Mouse (Mus musculus): ENCODE measurements around the gene Hepacam2. TPM values are rescaled to one million over a fixed set of nuclear protein-coding genes. Genes with fewer than 3 reads are reported as not detected.
"Not testable (repeated sequence)": the region's sequence is repeated elsewhere in the genome, so short reads cannot be mapped to it uniquely, and the experiment has no call there.

The Hepacam2 gene
- total RNA-seq, 2 experiments from 2014 or later: 0.22 TPM; not detected in 1

DNA sequence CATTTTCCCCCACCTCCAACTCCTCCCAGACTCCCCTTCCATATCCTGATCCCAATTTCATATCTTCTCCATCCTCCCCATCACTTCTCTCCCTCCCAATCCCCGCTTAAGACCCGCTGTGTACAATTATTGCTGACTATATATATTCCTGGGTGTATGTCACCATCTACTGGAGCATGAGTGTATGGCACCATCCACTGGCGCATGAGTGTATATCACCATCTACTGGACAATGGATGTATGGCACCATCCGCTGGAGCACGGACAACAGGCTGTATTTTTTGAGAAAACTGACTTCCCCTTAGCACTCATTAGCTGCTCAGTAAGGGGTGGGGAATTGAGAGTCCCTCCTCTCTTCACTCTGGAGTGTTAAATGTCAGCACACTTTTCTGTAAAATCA, 50.7 kb downstream of the Hepacam2 start:
- TF ChIP-seq CTCF (IDR thresholded peaks at IDR 0.05): peak; percentile 100; the same call in 1 of the 2 replicates
- no peak overlapping the region for H3K4me3 ChIP-seq
- peak; percentile 41 for DNase-seq
- H3K27ac ChIP-seq: no peak overlapping the region
- intact Hi-C loops (cut with DNase I): no loop called here

DNA sequence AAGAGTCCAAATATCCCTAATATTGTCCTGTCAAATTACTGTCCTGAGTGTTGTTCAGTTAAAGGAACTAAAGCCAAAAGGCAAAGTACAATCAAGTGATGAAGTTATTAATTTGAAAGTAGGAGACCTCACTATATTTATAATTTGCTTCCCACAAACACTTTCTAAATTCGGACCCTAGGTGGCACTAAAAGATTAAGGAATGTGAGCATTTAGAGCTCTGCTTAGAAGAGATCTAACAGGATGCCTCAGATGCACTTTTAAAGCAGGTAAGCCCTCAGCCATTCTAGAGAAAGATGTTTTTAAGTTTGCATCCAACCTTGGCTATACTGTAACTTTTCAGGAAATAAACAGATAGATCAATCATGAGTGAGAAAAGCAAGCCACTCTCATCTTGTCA, 54.2 kb downstream of the Hepacam2 start:
- no peak for DNase-seq
- Histone ChIP-seq H3K27ac (no peak overlapping the region), H3K4me3 (no peak overlapping the region)
- TF ChIP-seq CTCF (IDR thresholded peaks at IDR 0.05): no peak; the same call in 1 of the 2 replicates
- intact Hi-C loops (cut with DNase I): no loop called here

DNA sequence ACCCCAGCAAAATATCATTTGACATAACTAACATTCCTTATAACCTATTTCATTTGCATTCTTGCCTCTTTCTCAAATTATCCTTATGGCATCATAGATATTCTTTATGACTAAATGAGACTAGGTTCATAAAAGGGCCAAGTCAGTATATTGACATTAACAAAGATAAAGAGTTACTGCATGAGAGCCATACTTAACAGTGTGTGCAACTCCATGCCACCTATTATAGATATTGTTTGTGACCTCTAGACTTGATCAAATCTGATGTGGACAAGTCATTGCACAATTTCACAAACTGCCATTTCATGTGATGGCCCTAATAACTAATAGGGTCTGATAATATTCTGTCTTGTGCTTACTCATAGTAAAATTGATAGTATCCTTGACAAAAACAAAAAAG, 62.0 kb downstream of the Hepacam2 start:
- intact Hi-C loops (cut with DNase I): no loop called here
- no peak for DNase-seq
- no peak for TF ChIP-seq CTCF (IDR thresholded peaks at IDR 0.05)
- Histone ChIP-seq H3K4me3 (no peak overlapping the region), H3K27ac (no peak overlapping the region)

DNA sequence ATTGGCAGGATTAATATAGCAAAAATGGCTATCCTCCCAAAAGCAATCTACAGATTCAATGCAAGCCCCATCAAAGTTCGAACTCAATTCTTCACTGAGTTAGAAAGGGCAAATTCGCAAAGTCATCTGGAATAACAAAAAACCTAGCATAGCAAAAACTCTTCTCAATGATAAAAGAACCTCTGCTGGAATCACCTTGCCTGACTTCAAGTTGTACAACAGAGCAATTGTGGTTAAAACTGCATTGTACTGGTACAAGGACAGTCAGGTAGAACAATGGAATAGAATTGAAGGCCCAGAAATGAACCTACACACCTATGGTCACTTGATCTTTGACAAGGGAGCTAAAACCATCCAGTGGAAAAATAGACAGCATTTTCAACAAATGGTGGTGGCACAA, 67.1 kb downstream of the Hepacam2 start:
- DNase-seq; intact Hi-C loops (cut with DNase I); H3K4me3 ChIP-seq; H3K27ac ChIP-seq: not testable (repeated sequence)

DNA sequence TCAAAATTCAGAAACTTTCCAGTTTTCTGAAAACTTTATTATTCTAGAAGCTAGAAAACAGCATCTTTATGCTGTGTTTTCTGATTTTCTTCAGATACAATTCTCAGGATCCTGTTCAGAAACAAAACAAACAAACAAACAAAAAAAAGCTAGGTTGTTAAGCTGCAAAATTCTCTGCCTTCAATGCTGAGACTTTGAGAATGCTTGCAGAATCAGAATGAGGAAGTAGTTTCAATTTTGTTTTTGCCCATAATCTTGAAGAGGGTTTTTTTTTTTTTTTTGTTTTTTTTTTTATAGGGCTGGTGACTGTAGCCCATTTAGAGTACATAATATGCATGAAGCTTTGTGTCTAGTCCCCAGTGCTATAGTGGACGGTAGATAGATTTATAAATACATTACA, 71.1 kb downstream of the Hepacam2 start:
- intact Hi-C loops (cut with DNase I): loop anchor here (1.0 kb wide), 1 partner anchor 38 kb away; no protein-coding TSS in a partner anchor
- Histone ChIP-seq H3K27ac (no peak overlapping the region), H3K4me3 (no peak overlapping the region)
- TF ChIP-seq CTCF (IDR thresholded peaks at IDR 0.05): no peak
- DNase-seq: no peak

DNA sequence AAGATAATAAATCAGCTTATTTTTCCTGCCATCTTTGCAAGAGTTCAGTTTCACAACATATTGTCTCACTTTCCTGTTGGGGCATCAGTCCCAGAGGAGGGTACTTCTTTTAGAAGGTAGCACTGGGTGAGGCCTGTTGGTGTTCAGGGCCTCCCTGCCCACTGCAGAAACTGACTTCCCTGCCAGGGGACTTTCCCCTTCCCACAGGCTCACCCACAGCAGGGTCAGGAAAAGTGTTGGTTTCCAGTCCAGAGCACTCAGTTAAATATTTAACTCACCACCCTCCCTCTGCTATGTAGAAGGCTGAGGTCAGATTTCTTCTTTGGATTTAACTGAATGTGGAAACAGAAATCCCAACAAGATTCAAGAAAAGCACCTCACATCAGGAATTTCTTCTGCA, 72.8 kb downstream of the Hepacam2 start:
- intact Hi-C loops (cut with DNase I); DNase-seq; H3K4me3 ChIP-seq: not testable (repeated sequence)

DNA sequence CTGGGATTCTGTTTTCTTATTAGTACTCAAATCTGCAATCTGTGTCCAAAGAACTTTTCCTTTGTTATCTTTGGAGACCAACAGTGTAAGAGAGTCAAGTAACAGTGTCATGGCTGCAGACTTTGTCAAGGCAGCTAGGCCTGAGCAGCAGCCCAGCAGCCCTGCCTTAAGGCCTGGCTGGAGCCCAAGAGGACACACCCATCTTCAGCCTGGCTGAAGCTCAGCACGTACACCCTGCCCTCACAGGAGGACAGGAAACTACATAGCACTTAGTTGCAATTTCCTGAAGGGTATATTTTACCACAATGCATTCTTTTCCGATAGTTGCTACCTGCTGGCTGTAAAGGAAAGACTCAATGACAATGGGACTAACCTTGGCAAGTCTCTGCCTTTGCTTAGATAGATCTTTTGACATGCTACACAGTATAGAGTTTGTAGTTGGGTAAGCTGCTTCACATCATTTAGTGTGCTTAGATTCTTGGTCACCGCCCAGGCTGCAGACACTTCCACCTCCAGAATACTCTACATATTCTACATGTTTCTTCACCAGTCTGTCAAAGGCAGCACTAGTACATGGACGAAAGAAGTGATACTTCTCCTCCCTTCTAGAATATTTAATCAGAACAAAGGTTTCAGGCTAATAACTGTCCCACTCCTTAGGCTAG, 73.4 kb downstream of the Hepacam2 start:
- not testable (repeated sequence) for H3K27ac ChIP-seq, H3K4me3 ChIP-seq

More for the DNA sequence above, 72.8 kb downstream of the Hepacam2 start:
- H3K27ac ChIP-seq: not testable (repeated sequence)

More for the DNA sequence above, 73.4 kb downstream of the Hepacam2 start:
- intact Hi-C loops (cut with DNase I): not testable (repeated sequence)
- DNase-seq: peak; percentile 70

Other genes starting within 250 kb of the Hepacam2 start
- 1 to 10 TPM; 3.2 to 5.0 TPM for gene Samd9l, start 98.7 kb downstream of the Hepacam2 start, total RNA-seq (2021)
- gene Vps50, start 84 bp upstream of the Hepacam2 start, total RNA-seq (2021): 10 to 100 TPM; 21.1 to 21.8 TPM